Mouse (Mus musculus) cerebellum, adult 8-10 months (tissue): Measurements from ENCODE around the gene Dcn.

ENCODE experiments used
- DNase-seq: peaks from one replicate; pipeline ENCODE4 v3.0.0; 2022

Gene Dcn

DNA sequence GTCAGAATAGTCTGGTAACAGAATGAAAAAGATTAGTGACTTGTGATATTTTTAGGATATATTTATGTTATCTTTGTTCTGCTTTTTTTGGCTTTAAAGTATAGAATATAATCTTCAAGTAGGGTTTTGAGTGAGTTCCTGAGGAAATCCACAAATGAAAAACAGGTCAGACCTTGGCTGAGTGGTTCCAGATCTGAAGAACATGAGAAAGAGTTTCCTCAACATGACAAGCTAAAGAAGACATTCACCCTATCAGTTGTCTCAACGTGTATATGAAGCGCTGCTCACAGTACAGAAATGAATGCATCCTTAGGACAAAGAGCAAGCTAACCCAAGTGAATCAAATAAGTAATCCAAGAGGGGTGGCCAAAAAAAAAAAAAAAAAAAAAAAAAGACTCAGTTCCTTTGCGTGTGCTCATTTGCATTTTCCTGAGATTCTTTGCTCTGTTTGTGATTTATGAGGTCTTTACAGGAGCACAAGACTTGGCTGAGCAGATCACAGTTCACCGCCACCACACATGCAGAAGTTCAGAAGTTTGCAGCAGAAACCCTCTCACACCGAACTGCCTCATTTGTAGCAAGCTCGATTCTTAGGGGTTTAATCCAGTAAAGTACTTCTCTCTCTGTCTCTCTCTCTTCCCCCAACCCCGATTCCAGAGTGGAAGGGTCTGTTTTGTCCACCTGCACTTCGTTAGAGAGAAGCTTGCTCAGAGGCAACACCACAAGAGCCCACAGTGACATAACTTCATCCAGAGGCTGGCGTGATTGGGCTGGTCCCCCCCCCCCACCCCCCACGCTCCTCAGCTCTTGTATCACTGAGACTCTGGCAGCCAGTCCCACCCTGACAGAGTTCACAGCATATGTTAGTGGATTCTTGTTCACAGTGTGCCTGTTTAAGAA is 85.8 kb downstream of the Dcn start, which contains the start of gene Lum:
TSS of gene Lum (plus strand) at position 172 of the 900 bp plus-strand sequence.
- DNase-seq, result no peak

GRCm38 (mm10) chr10:97567489-97568135 is 88.2 kb downstream of the Dcn start:
- DNase-seq, result peak; percentile 48
